Mouse (Mus musculus) kidney, embryonic 16.5 days (tissue): ENCODE measurements around the gene Snx3. TPM values are rescaled to one million over a fixed set of nuclear protein-coding genes. Genes with fewer than 3 reads are reported as not detected.

Source experiments
- ATAC-seq: fragments of 200-750 bp; cut with Nextera tagmentation; 2 replicates; pipeline ENCODE4 v1.8.0; 2017; ENCODE audit warnings: moderate TSS enrichment; ENCODE audit not compliant: low FRiP score, low TSS enrichment
- H3K27ac ChIP-seq: fragments of 300-500 bp; sonication (generic); 2 replicates; pipeline ENCODE4 v1.5.1; 2014; ENCODE audit warnings: low read length
- H3K27me3 ChIP-seq: fragments of 300-500 bp; sonication (generic); 2 replicates; pipeline ENCODE4 v1.6.1; 2014; ENCODE audit warnings: low read length, control low read depth, mixed read lengths; ENCODE audit not compliant: insufficient read depth
- H3K36me3 ChIP-seq: fragments of 300-500 bp; sonication (generic); 2 replicates; pipeline ENCODE4 v1.6.1; 2014; ENCODE audit warnings: low read length, control low read depth, mixed read lengths; ENCODE audit not compliant: insufficient read depth
- H3K4me1 ChIP-seq: fragments of 300-500 bp; sonication (generic); 2 replicates; pipeline ENCODE4 v1.6.1; 2014; ENCODE audit warnings: low read length, control low read depth, mixed read lengths; ENCODE audit not compliant: insufficient read depth
- H3K4me2 ChIP-seq: fragments of 300-500 bp; sonication (generic); replicated peaks from 2 replicates; pipeline ENCODE4 v1.6.1; 2014; ENCODE audit warnings: low read depth, low read length
- H3K4me3 ChIP-seq: fragments of 300-500 bp; sonication (generic); 2 replicates; pipeline ENCODE4 v1.5.1; 2014; ENCODE audit warnings: mild to moderate bottlenecking, low read length
- H3K9ac ChIP-seq: fragments of 300-500 bp; sonication (generic); replicated peaks from 2 replicates; pipeline ENCODE4 v1.6.1; 2014; ENCODE audit warnings: low read length
- H3K9me3 ChIP-seq: fragments of 300-500 bp; sonication (generic); 2 replicates; pipeline ENCODE4 v1.6.1; 2016; ENCODE audit warnings: low read length, control low read depth
- WGBS: fragments of 180-500 bp; shearing (Covaris S2); extraction: QIAGEN DNeasy Blood & Tissue Kit; methylation state at CpG from one replicate; pipeline ENCODE4 v1.1.7; 2014; 5-methylcytosine and 5-hydroxymethylcytosine counted together
- polyA plus RNA-seq: library from polyadenylated mRNA; unstranded; fragments of >200 nt; fragmentation: Nextera tagmentation; extraction: Ambion mirVana; gene quantifications from 2 replicates; pipeline ENCODE4 v1.2.1, GENCODE M21; 2015

Snx3 gene
- 362 and 371 TPM in 2 replicates for polyA plus RNA-seq

DNA sequence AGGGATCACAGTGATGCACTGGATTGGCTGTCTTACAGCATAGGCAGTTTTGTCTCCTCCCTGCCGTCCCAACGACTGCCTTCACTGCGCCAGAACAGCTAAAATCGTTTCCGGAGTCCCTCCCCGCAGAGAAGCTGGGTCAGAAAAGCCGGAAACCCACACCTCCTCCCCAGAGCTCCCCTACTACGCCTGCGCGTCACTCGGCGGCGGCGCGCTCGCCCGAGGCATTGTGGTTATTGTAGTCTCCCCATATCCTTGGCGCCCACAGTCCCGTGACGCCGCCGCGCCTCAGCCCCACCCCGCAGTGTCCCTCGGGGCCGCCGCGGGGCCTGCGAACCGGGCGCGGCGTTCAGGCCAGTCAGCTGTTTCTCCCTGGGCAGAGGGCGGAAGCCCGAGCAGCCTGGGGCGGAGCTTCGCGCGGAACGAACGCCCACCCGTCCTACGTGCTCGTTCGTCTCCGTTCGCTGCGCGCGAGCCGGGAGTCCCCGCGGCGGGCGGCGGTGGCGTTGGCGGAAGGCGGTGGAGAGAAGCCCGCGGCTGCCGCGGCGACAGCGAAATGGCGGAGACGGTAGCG lies at the start of gene Snx3:
Gene Snx3, plus strand, starts transcription at position 256 of the 574 bp plus-strand sequence.
- Histone ChIP-seq H3K4me3 (peak within 1 kb of the TSS; percentile 85), H3K27me3 (no peaks in the 10 kb centered on the region), H3K9ac (peak within 1 kb of the TSS; percentile 95), H3K4me2 (peak within 1 kb of the TSS; percentile 77), H3K36me3 (no peaks in the 10 kb centered on the region), H3K27ac (peak within 1 kb of the TSS; percentile 99), H3K4me1 (peaks cover 15% of the 10 kb centered on the region; the same call in 1 of the 2 replicates), H3K9me3 (no peaks in the 10 kb centered on the region)
- WGBS, result under 1% methylated on average over 67 of the region's 68 CpGs
- peak; percentile 98 for ATAC-seq

- Histone ChIP-seq H3K4me3 (no peak overlapping the region), H3K4me2 (no peak overlapping the region)
- WGBS, result 57% methylated on average over 11 of the region's 11 CpGs
Measured at GRCm38 (mm10) chr10:42454266-42454665, 47.6 kb upstream of the Snx3 start.

GRCm38 (mm10) chr10:42454690-42455089 lies 47.1 kb upstream of the Snx3 start:
- Histone ChIP-seq H3K4me1 (peaks cover 6% of the 10 kb centered on the region), H3K4me3 (no peak overlapping the region), H3K9ac (no peak overlapping the region), H3K36me3 (peaks cover 13% of the 10 kb centered on the region), H3K9me3 (peaks cover 15% of the 10 kb centered on the region), H3K27ac (no peak overlapping the region), H3K27me3 (no peaks in the 10 kb centered on the region), H3K4me2 (no peak overlapping the region)
- 87% methylated on average over 6 of the region's 6 CpGs for WGBS
- ATAC-seq, result no peak

More at GRCm38 (mm10) chr10:42454266-42454665, 47.6 kb upstream of the Snx3 start:
- no peak overlapping the region for H3K27ac ChIP-seq
- H3K9me3 ChIP-seq, result peaks cover 10% of the 10 kb centered on the region
- peaks cover 10% of the 10 kb centered on the region; the same call in 1 of the 2 replicates for H3K36me3 ChIP-seq
- H3K4me1 ChIP-seq, result peaks cover 6% of the 10 kb centered on the region
- no peaks in the 10 kb centered on the region for H3K27me3 ChIP-seq
- H3K9ac ChIP-seq, result no peak overlapping the region
- no peak for ATAC-seq

- Histone ChIP-seq H3K9me3 (peaks cover 15% of the 10 kb centered on the region), H3K4me1 (peaks cover 6% of the 10 kb centered on the region), H3K4me2 (no peak overlapping the region), H3K27me3 (no peaks in the 10 kb centered on the region), H3K9ac (no peak overlapping the region), H3K27ac (no peak overlapping the region), H3K4me3 (no peak overlapping the region), H3K36me3 (peaks cover 16% of the 10 kb centered on the region)
- 68% methylated on average over 5 of the region's 5 CpGs for WGBS
- ATAC-seq, result no peak
Measured at GRCm38 (mm10) chr10:42455981-42456380, 45.8 kb upstream of the Snx3 start.

DNA sequence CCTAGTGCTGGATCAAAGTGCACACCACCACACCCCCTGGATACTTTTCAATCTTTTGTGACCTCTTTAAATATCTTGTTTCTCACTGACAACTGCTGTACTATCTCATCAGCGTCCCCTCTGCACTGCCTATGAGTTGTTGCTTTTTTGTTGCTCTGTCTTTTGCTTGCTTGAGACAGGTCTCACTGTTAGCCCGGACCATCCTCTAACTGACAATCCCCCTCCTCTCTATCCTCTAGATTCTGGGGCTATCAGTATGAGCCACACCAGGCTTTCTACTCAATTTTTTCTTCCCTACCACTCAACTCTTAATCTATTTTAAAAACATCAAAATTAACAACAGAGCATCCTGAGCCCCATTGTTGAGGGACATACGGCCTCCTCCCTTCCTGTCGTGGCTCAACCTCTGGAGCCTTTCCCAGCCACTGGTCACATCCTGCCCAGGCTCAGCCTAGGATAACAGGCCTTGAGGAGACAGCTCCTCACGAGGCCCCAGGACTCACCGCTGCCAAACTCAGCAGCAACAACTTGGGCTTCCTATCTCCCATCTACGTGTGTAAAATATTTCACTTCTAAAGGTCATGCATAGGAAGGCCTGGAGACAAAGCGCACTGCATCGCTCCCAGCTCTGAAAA lies 44.2 kb upstream of the Snx3 start:
- H3K36me3 ChIP-seq, result peaks cover 16% of the 10 kb centered on the region
- peaks cover 15% of the 10 kb centered on the region for H3K9me3 ChIP-seq
- H3K27ac ChIP-seq, result peak overlapping the region; percentile 64
- peak; percentile 51; the same call in 1 of the 2 replicates for ATAC-seq
- no peak overlapping the region for H3K4me2 ChIP-seq
- no peak overlapping the region for H3K9ac ChIP-seq
- no peak overlapping the region for H3K4me3 ChIP-seq
- no peaks in the 10 kb centered on the region for H3K27me3 ChIP-seq
- WGBS, result 54% methylated on average over 9 of the region's 9 CpGs
- H3K4me1 ChIP-seq, result peaks cover 6% of the 10 kb centered on the region

GRCm38 (mm10) chr10:42464224-42464623 lies 37.6 kb upstream of the Snx3 start:
- Histone ChIP-seq H3K4me3 (no peak overlapping the region), H3K4me1 (peaks cover 9% of the 10 kb centered on the region; the same call in 1 of the 2 replicates), H3K27ac (peak overlapping the region; percentile 50; the same call in 1 of the 2 replicates), H3K4me2 (no peak overlapping the region), H3K9me3 (peaks cover 5% of the 10 kb centered on the region), H3K27me3 (no peaks in the 10 kb centered on the region), H3K36me3 (peaks cover 6% of the 10 kb centered on the region), H3K9ac (0 out of 2 replicates have a peak overlapping the region, but pooled peaks have one; percentile 26)
- WGBS, result 24% methylated on average over 5 of the region's 5 CpGs
- ATAC-seq, result peak; percentile 83

DNA sequence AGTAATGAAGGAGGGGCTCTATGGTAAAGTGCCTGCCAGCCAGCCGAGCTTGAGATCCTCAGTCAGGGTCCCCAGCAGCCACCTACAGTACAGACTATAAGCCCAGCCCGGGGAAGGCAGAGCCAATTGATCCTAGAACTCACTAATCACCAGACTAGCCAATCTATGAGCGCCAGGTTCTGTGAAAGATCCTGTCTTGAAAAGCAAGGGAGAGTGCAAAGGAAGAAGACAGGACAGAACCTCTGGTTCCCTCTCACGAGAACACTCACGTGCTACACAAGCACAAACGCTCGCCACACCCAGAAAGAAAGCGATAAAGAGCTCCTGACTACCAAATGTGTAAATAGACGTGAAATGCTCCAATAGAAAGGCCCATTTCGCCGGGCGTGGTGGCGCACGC lies 37.0 kb upstream of the Snx3 start:
- H3K36me3 ChIP-seq, result peaks cover 2% of the 10 kb centered on the region

DNA sequence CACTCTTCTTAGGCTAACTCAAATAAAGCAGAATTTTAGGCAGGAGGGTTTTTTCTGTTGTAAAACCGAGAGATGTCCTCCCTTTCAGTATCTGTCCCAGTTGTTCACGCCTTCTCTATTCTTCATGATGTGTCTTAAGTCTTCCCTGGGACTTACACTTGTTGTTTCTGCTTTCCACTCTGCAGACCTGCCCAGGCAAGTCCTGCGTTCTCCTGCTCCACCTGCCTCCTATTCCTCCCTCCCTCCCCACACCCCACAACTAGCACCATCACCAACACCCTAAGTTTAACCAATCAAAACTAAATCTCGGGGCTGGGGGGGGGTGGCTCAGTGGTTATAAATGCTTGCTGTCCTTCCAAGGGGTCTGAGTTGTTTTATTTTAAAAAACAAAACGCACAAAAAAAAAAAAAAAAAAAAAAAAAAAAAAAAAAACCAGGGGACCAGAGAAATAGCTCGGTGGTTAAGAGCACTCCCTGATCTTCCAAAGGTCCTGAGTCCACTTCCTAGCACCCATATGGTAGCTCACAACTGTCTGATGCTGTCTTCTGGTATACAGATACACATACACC lies 26.8 kb upstream of the Snx3 start:
- H3K4me1 ChIP-seq, result peaks cover 11% of the 10 kb centered on the region
- ATAC-seq, result no peak
- WGBS, result 84% methylated on average over 6 of the region's 6 CpGs
- no peak overlapping the region for H3K4me2 ChIP-seq
- no peaks in the 10 kb centered on the region for H3K27me3 ChIP-seq
- peaks cover 4% of the 10 kb centered on the region; the same call in 1 of the 2 replicates for H3K36me3 ChIP-seq
- no peak overlapping the region for H3K9ac ChIP-seq
- no peak overlapping the region for H3K27ac ChIP-seq
- H3K4me3 ChIP-seq, result no peak overlapping the region
- H3K9me3 ChIP-seq, result no peaks in the 10 kb centered on the region

More for the DNA sequence above, 37.0 kb upstream of the Snx3 start:
- Histone ChIP-seq H3K4me2 (no peak overlapping the region), H3K9ac (no peak overlapping the region), H3K27ac (no peak overlapping the region), H3K27me3 (no peaks in the 10 kb centered on the region), H3K4me1 (peaks cover 9% of the 10 kb centered on the region; the same call in 1 of the 2 replicates), H3K9me3 (no peaks in the 10 kb centered on the region), H3K4me3 (no peak overlapping the region)
- no peak for ATAC-seq
- WGBS, result 78% methylated on average over 14 of the region's 14 CpGs

DNA sequence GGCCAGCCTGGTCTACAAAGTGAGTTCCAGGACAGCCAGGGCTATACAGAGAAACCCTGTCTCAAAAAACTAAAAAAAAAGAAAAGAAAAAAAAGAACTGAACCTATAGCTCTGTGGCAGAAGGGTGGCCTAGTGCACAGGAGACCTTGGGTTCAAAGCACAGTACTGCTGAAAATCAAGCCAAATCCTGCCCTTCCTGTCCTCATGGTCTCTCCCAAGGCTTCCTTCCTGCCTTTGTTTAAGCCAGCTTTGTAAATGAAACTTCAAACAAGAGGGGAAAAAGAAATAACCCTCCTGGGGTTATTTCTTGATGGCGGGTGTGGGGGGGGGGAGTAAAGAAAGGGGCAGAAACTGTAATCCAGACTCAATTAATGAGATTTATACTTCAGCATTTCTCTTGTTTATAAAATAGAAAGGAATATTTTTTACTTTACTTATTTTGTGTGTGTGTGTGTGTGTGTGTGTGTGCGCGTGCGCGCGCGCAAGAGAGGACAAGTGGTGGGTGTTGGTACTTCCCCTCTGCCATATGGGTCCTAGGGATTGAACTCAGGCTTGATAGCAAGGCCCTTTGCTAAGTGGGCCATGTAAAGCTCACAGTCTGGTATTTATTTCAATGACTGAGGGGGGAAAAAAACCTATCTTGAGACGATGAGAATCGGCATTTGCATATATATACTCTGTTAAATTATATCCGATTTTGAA lies 24.9 kb upstream of the Snx3 start:
- Histone ChIP-seq H3K36me3 (peaks cover 4% of the 10 kb centered on the region; the same call in 1 of the 2 replicates), H3K9ac (no peak overlapping the region), H3K4me2 (peak overlapping the region; percentile 91; the same call in 1 of the 2 replicates), H3K4me3 (no peak overlapping the region), H3K9me3 (no peaks in the 10 kb centered on the region), H3K27me3 (no peaks in the 10 kb centered on the region), H3K4me1 (peaks cover 11% of the 10 kb centered on the region), H3K27ac (peak overlapping the region; percentile 97; the same call in 1 of the 2 replicates)
- ATAC-seq, result no peak
- 87% methylated on average over 10 of the region's 10 CpGs for WGBS
